Mouse (Mus musculus) WW6 (cell line): ENCODE measurements around the gene Gnao1.

ENCODE experiments used
- DNase-seq: peaks from one replicate; pipeline ENCODE4 v3.0.0-alpha.2; 2013; ENCODE audit warnings: low read depth, low spot score

Gene Gnao1

DNA sequence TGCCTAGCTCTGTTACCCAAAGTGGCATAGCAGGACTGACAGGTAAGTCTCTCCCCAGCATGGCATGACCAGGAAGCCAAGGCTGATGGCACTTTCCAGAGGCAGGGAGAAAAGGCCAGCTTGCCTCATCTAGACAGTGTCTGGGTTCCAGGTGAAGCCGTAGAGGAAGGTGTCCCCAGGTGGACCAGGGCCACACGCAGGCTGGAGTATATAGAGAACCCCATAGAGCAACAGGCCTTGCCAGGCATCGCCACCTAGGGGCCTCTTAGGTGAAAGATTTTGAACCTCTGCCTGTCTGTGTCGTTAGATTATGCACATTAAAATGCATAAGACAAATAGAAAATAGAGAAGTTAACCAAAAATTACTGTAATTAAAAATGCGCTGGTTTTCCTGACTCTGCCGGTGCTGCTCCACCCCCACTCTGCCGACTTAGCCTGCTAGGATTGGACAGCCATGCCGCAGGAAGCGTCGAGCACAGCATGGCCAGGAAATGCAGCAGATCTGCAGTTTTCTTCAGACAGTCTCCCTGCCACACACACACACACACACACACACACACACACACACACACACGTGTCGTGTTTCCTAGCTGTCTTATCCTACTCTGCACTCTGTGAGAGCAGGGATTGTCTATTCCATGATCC lies 34.2 kb downstream of the Gnao1 start:
- no peak for DNase-seq

DNA sequence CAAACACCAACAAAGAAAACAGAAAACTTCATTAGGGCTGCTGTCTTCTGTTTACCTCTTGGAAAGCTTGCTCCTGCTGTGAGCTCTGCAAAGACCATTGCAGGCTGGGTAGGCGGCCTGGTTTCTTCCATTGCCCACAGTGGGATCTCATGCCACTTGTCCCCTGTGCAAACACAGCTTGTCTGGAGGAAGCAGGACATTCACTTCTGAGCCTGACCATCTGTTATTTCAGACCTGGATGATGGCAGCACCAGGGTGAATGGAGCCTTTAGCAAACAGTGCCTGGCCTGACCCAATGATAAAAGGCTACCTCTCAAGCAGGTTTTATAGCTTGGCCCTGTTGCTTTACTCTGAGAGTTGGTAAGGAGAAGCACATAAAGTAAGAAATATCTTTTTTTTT lies 35.4 kb downstream of the Gnao1 start:
- DNase-seq: no peak

DNA sequence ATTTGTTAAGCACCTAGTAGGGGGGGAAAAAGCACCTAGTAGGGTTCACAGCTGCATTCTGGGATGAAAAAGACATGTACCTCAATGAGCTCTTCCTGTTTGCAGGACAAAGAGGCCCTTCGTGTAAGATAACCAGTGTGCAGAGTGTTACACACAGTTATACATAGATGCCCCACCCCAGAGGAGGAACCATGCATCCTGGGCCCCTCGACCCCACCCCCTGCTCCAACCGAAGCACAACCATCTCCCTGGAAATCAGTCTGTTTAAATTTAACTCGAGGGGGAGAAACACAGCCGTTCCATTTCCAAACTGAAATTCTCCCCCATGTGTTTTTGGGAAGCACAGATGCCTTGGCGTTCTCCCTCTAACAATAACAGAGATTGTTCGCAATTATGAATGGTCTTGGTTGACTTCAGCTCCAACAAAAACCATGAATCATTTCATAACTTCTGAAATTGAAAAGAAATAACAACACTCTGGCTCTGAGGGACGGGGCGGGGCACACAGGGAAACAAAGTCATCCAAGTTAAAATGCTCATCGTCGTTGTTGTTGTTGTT lies 42.4 kb downstream of the Gnao1 start:
- DNase-seq: no peak

DNA sequence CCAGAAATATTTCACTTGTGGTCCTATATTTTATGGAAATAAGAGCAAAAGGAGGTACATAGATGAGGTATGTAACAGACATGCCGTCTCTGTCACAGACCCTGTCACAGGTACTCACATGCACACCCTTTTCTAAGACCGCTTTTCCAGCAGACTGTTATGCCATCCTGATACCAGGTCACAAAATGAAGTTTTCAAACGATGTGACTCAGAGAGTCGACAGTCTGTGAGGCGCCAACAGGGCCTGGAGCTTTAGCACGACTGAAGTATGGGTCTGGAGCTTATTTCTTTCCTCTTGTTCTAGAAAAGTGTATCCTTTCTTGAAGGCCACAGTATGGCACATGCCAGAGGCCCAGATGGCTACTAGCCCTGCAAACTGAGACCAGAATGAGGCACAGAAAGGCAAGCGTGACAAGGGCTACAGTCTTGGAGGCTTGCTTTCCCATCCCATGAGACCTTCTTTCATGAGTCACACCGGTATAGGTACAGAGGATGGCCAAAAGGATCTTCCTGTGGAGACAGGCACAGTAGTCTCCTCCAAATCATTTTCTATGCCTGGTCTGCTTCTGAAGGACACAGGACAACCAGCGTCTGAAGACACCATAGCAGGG lies 43.2 kb downstream of the Gnao1 start:
- no peak for DNase-seq

DNA sequence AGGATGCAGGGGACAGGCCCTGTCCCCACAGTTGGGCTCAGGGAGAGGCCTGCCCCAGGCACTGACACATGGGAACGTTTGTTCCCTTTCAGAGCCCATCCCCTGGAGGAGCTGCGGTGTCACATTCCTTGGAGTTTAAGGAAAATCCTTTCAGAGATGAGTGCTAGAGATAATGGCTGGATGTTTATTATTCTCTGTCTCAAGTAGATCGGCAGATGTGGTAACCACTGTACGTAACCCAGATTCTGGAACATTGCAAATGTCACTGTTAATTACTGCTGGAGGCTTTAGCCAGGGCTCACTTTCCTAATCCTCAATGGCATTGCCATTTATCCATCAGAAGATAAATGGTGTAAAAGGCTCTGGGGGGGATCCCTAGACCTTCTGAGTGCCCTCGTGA lies 44.9 kb downstream of the Gnao1 start:
- no peak for DNase-seq

DNA sequence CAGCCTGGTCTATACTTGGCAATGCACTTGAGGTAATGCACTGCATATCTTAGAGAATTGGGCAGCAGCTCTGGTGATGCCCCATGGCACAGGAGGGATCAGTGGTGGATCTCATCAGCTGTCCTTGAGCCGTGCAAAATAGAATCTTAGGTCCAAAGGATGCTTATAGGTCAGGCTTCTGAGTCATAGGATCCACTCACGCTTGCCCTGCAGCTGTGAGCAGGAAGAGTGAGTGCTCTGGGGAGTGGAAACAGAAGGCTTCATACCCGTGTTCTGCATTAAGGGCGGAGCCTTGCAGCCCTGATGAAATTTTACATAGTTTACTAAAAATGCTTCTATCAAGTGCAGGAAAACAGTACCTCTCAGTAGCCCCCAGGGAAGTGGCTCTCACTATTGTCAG lies 45.5 kb downstream of the Gnao1 start:
- DNase-seq: no peak

DNA sequence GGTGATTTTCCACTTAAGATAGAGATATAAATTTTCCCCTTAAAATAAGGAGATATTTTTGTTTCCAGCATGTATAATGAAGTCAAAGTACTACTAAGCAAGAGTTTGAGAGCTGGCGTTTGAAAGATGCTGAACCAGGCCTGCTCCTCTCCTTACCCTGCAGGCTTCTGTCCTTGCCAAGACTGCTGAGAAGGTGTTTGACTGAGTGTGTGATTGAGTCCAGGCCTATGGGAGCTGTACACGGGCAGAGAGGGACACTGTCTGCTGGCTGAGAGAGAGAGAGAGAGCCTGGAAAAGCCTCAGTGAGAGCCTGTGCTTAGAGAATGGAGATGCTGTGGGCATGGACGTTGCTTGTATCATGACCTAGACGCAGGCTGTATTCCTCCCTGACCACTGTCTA lies 47.4 kb downstream of the Gnao1 start:
- DNase-seq: no peak

DNA sequence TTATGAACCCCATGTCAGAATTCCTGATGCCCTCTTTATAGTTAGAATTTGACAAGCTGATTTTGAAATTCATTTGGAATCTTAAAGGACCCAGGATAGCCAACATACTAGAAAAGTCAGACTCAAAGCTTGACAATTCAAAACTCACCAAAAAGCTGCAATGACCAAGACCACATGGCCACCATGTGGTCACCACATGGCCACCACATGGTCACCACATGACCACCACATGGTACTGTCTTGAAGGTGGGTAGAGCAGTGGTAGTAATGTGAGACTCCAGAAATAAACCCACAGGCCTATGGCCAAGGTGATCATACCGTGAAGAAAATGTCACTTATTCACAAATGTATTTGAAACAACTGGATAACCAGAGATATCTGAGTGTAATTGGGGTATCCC lies 48.5 kb downstream of the Gnao1 start:
- DNase-seq: no peak

DNA sequence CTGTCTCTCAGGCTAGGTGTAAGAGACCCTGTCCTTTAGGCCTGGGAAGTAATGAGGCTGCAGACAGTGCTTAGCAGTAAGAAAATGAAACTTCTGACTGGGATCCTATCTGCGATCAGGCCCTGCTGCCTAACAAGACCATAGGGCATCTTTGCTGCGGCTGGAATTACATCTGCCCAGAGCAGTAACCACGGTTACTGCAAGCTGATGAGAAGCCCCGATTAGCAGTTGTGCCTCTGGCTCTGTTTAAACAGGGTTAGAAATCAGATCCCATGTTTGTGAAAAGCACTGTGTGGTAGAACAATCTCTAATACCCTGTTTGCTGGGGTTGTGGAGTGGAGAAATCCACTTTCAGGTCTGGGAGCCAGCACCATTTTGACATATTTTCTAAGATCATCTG lies 50.3 kb downstream of the Gnao1 start:
- DNase-seq: no peak

DNA sequence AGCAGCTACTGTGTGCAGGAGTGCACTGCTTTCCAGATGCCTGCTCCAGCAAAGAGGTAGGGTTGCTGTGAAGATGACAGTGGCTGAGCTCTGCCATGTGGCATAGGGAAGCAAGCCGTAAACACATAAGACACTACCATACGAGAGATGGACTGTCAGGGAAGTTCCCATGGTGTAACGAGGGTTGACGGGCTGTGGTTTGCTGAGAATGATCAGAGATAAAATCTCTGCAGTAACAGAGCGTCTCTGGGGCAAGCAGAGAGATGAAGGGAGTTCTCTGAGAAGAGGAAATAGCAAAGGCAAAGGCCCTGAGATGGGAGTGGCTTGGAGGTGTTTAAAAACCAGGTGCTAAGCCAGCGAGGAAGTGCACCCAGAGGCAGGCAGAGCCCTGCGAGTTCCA lies 54.3 kb downstream of the Gnao1 start:
- DNase-seq: no peak

DNA sequence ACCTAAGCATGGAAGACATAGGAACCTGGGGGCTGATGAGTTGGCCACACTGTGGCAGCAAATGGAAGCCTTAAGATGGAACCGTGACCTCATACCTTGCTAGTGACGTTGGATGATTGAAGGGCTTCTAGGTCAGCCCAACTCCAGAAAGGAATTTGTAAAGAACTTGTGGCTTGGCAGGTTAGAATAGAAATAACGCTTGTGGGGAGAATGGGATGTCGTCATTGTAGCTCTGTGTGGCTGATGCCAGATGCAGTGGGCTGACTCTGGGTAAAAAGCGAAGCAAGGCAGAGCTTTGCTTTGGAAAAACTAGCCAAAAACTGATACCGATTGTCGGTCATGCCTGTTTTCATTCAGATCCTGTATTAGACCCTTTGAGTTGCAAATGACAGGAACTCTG lies 56.5 kb downstream of the Gnao1 start:
- DNase-seq: no peak

DNA sequence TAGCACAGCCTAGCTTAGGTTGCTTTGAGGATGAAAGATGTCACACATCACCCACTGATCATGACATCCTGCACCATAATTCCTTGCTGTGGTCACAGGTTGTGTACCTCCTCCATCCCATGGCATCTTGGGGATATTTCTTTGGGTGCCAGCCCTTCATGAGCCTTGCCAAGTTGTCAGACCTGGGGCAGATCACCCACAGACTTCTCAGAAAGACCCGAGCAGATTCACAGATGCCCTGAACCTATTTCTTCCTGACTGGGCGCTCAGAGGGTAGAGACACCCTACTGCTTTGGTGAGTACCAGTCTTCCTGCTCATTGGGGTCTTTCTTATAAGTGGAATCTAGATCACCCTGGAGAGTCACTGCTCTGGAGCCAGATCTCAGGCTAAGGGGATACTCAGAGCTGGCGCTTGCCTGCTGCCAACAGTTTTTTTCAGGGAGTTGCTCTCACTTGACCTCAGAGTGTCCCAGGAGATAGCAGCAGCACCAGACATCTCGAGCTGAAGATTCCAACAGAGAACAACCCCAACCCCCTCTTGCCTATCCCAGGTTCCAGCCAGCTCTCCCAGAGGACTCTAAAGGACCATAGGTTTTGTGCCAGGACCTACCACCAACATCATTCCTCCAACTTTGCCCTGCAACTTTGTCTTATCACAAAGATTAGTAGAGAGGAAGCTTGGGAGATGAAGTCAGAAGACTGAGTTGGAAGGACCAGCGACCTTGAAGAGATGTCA lies 58.9 kb downstream of the Gnao1 start:
- no peak for DNase-seq

DNA sequence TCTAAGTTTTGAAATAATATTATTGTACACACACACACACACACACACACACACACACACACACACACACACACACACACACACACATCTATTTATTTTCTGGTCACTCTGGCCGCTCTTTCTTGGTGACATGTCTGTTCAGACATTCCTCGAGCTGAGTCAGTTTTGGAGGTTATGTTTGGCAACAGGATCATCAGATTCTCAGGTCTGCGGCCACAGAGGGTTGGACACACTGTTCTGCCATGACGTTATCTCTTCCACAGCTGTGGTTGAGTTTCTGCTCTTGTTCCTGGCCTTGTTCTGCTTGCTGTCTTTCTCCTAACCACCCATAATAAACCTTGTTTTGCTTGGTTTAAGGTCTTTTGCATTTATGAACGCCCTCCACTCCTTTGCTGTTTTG lies 61.5 kb downstream of the Gnao1 start:
- no peak for DNase-seq

DNA sequence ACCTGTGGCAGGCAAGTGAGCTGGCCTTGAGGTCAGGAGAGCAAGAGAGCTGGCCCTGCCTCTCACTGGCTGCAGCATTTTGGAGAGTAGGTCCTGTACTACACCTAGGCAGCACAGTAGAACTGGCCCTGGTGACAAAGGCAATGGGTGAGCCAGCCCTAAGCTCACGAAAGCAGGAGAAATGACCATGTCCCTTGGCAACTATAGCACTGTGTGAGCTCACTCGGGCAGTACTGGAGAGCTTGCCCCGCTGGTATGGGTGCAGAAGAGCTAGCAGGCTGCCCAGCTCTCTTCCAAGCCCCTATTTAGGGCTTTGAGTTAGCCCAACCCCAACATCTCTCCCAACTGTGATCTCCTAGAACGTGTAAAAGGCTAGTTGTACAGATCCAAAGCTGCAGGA lies 68.6 kb downstream of the Gnao1 start:
- DNase-seq: no peak

DNA sequence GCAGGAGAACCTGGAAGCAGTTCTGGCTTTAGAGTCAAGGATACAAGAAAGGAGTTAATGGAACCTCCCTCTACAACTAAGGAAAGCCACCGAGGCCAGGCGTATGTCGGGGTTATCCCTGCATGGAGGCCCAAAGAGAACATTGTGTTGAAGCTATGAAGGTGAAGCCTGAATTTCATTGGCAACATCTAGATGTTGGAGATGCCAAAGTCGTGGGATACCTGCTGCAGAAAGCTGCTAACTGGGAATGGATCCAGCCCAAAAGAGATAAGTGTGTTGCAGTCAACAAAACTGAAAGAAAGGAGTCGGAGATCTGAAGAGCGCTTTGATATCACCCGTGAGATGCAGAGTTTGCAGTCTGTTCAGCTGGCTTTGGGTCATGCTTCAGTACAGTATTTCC lies 70.2 kb downstream of the Gnao1 start:
- no peak for DNase-seq

DNA sequence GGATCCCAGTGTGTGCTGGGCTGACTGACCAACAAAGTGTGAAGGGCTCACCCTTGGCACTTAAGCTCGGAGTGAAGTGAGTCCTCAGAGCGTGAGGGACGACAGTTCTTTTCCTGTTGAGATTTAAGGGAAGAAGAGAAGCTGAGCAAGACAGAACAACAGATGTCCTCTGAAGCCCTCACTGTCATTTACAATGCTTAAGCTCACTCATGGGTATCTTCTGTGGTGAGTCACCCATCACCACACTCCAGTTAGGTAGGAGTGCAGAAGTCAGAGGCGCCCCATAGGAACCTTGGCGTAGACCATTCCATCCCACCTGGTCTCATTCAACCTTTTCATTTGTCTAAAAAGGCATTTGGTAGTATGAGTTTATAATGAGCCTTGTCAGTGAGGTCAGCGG lies 71.6 kb downstream of the Gnao1 start:
- DNase-seq: no peak

DNA sequence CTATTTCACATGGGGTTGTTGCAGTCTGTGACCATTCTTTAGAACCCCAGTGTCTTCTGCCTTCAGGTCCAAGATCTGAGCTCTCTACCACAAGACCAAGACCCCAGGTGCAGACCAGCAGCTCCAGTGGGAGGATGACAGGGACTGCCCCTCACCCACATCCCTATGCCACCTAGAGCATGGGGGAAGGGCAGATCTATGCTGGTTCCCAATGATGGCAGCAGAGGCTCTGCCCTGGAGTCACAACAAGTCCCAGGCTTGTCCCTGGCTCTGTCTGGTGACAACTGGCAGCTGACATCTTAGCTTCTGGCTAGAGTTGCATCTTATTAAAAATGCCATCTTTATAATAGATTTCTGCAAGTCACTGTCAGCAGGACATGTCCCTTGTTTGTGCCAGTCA lies 73.5 kb downstream of the Gnao1 start:
- DNase-seq: no peak

DNA sequence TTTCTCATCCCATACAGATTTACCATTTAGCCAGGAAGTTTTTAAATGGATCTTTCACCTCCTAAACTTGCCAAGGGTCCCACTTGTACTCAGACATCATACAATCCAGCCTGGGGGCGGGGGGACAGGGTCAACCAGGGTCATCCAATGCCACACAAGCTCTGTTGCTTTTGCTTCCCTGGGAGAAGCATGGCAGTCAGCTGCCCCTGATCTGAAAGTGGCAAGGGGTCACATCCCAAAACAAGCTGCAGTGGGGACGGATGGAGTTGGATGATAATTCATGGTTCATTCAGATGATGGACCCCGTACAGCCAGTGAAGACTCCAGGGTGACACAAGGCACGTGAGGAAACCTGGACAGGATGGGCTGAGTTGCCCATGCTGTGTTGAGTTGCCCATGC lies 74.0 kb downstream of the Gnao1 start:
- no peak for DNase-seq

DNA sequence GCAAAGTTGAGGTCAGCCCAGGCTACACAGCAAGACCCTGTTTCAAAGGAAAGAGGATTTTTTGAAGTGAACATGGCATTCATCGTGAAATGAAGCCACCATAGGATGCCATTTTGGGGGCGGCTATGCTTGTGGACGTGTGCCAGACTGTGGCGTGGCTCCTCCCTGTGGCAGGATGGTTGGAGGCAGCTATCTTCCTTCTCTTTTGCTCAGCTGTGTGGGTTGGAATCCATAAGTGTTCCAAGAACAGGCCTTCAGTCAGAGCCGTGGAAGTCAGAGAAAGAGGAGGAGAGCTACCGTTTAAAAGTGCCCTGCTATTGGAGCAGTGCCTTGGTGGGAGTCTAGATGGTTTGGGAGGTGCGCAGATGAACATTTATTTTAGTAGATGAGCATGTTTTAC lies 74.5 kb downstream of the Gnao1 start:
- DNase-seq: no peak

DNA sequence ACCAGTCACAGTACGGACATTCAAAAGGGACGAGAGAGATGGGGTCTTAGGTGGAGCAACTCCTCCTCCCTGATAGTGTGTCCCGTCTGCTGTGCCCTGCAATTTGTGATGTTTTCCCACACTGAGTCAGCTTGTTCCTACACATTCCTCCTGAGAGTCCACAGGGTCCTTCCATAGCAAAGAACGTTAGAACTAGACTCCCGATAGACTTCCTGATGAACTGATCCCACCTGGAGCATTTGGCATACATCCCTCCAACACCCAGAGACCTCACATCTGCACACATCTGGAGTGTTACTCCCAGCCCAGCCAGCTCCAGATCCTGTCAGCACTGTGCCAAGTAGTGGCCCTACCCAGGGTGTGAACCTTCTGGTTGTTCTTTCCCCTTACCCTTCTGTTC lies 76.4 kb downstream of the Gnao1 start:
- no peak for DNase-seq

DNA sequence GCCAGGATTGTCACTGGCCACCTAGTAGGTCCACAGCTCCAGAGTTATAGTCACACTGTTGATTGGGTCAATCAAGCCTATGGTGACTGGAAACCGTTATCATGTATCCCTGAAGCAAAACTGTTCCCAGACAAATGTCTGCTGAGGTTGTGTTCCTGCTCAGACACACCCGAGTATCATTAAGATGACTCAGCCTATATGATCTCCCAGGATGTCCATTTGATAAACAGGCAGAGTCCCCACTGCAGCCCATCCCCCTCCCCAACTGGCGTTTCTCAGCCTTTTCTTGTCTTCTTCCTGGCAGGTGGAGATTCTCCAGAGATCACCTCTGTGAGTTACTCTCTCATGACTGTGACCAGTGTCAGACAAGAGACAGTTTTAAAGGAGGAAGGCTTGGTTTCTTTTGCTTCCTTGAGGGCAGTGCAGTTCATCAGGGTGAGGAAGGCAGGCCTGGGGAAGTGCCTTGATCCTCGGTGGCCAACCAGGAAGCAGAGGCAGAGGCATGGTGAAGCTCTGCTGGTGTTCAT lies 78.4 kb downstream of the Gnao1 start:
- no peak for DNase-seq

DNA sequence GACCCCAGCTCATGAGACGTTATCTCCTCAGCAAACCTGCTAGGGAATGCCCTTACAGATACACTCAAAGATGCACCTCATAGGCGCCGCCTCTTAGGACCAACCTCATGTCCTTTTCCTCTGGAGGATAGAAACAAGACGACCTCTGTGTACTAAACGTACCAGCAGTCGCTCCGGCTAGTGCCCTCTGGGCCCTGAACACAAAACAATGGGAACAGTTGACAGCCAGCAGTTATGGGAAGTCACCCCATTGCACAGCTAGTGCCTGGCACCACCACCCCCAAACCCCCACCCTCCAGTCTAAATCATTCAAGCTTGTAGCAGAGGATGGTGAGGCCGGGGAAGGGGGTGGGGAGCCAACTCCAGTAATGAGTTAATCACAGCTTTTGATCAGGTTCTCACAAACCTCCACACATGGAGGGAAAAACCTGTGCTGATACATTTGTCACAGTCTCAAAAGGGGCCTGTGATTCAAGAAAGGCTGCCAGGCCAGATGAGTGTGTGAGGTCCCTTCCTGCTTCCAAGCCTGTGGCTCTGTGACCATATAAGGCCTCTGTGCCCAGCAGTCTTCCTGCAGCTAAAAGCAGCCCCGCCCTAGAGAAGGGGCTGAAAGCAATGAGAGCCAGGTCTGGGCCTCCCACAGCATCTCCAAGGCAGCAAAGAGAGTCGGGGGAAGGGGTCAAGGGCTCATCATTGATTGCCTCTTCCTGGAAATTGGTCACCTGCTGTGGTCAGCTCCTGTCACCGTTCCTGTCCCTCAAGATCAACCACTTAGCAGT lies 79.1 kb downstream of the Gnao1 start:
- DNase-seq: no peak
